Mouse (Mus musculus) CH12.LX (cell line): ENCODE data around the gene Chic2. TPM values are rescaled to one million over a fixed set of nuclear protein-coding genes. Genes with fewer than 3 reads are reported as not detected.

Experiments used
- DNase-seq: peaks from one replicate; pipeline ENCODE4 v3.0.0-alpha.2; 2013; ENCODE audit errors: extremely low read depth
- H3K27ac ChIP-seq: 2 replicates; pipeline ENCODE4 v1.5.1; 2012; ENCODE audit warnings: low read depth, mild to moderate bottlenecking, control low read depth, moderate library complexity; ENCODE audit not compliant: insufficient read depth
- H3K27me3 ChIP-seq: replicated peaks from 2 replicates; pipeline ENCODE3; 2012; ENCODE audit warnings: inconsistent platforms
- H3K36me3 ChIP-seq, 2 experiments: replicated peaks in 1 of 2; 2 replicates each; pipeline versions ENCODE3 to v1.6.1; 2012; ENCODE audit warnings: inconsistent platforms in 1 of 2, low read length in 1 of 2, mild to moderate bottlenecking in 1 of 2, mixed read lengths in 1 of 2, moderate library complexity in 1 of 2; ENCODE audit not compliant: control insufficient read depth in 1 of 2, insufficient read depth in 1 of 2
- H3K4me1 ChIP-seq, 2 experiments: 2 replicates each; pipeline ENCODE4 v1.6.1; 2012; ENCODE audit warnings: inconsistent platforms in 1 of 2, moderate library complexity in 1 of 2; ENCODE audit not compliant: insufficient read depth in 2 of 2, control insufficient read depth in 1 of 2
- H3K4me2 ChIP-seq: 2 replicates; pipeline ENCODE4 v1.6.1; 2012; ENCODE audit warnings: low read depth, mild to moderate bottlenecking, control low read depth; ENCODE audit not compliant: poor library complexity, insufficient read depth, severe bottlenecking
- H3K4me3 ChIP-seq, 3 experiments: fragments of 150-350 bp in 1 of 3; sonication (generic) in 1 of 3; replicated peaks in 1 of 3; 2 replicates each; pipeline versions ENCODE3 to v1.5.1; 2011 to 2012; ENCODE audit warnings: low read depth in 2 of 3, low read length in 2 of 3, mild to moderate bottlenecking in 2 of 3, moderate library complexity in 2 of 3, control low read depth in 1 of 3, improper control_type of control experiment in 1 of 3, inconsistent platforms in 1 of 3, mixed read lengths in 1 of 3; ENCODE audit not compliant: poor library complexity in 1 of 3
- H3K79me2 ChIP-seq: replicated peaks from 2 replicates; pipeline ENCODE4 v1.6.1; 2012; ENCODE audit warnings: mild to moderate bottlenecking, moderate library complexity; ENCODE audit not compliant: control insufficient read depth, poor library complexity, insufficient read depth, severe bottlenecking; ENCODE audit errors: extremely low read depth
- H3K9ac ChIP-seq: 2 replicates; pipeline ENCODE4 v1.6.1; 2012; ENCODE audit warnings: low read depth, mild to moderate bottlenecking, control low read depth, moderate library complexity; ENCODE audit not compliant: insufficient read depth
- H3K9me3 ChIP-seq: replicated peaks from 2 replicates; pipeline ENCODE3; 2012; ENCODE audit warnings: low read length, inconsistent platforms, mixed read lengths
- CHD2 ChIP-seq: IDR thresholded peaks from 2 replicates; pipeline ENCODE4 v1.6.1; 2011; ENCODE audit warnings: low read length, improper control_type of control experiment
- E2F4 ChIP-seq: IDR thresholded peaks from 2 replicates; pipeline ENCODE4 v1.6.1; 2011; ENCODE audit warnings: low read depth, low read length, improper control_type of control experiment; ENCODE audit not compliant: insufficient replicate concordance
- EP300 ChIP-seq: IDR thresholded peaks from 2 replicates; pipeline ENCODE4 v1.6.1; 2011; ENCODE audit warnings: low read length, improper control_type of control experiment
- ETS1 ChIP-seq: conservative IDR thresholded peaks from 2 replicates; pipeline ENCODE4 v1.6.1; 2012; ENCODE audit warnings: low read depth, mild to moderate bottlenecking, inconsistent platforms, low read length, improper control_type of control experiment, moderate library complexity
- IRF4 ChIP-seq: IDR thresholded peaks from 2 replicates; pipeline ENCODE4 v1.6.1; 2014; ENCODE audit warnings: low read depth, mild to moderate bottlenecking, inconsistent platforms, low read length, improper control_type of control experiment
- JUND ChIP-seq: conservative IDR thresholded peaks from 2 replicates; pipeline ENCODE4 v1.6.1; 2011; ENCODE audit warnings: low read depth, low read length, improper control_type of control experiment
- MYC ChIP-seq: IDR thresholded peaks from 2 replicates; pipeline ENCODE4 v1.6.1; 2011; ENCODE audit warnings: low read depth, mild to moderate bottlenecking, improper control_type of control experiment, low read length
- NRF1 ChIP-seq: IDR thresholded peaks from 2 replicates; pipeline ENCODE4 v1.6.1; 2014; ENCODE audit warnings: low read depth, mild to moderate bottlenecking, inconsistent platforms, low read length, improper control_type of control experiment, moderate library complexity
- PAX5 ChIP-seq: IDR thresholded peaks from 2 replicates; pipeline ENCODE4 v1.6.1; 2012; ENCODE audit warnings: low read length, inconsistent platforms, mixed read lengths
- POLR2A ChIP-seq: IDR thresholded peaks from 2 replicates; pipeline ENCODE4 v1.6.1; 2011; ENCODE audit warnings: low read depth, mild to moderate bottlenecking, improper control_type of control experiment, low read length
- POLR2AphosphoS2 ChIP-seq: IDR thresholded peaks from 2 replicates; pipeline ENCODE4 v1.6.1; 2011; ENCODE audit warnings: low read depth, low read length, improper control_type of control experiment
- RAD21 ChIP-seq: IDR thresholded peaks from 2 replicates; pipeline ENCODE4 v1.6.1; 2011; ENCODE audit warnings: low read depth, mild to moderate bottlenecking, low read length, improper control_type of control experiment, moderate library complexity
- RCOR1 ChIP-seq: conservative IDR thresholded peaks from 2 replicates; pipeline ENCODE4 v1.6.1; 2012; ENCODE audit warnings: low read depth, mild to moderate bottlenecking, inconsistent platforms, low read length, improper control_type of control experiment
- SMC3 ChIP-seq: IDR thresholded peaks from 2 replicates; pipeline ENCODE4 v1.6.1; 2011; ENCODE audit warnings: low read depth, low read length, improper control_type of control experiment
- TBP ChIP-seq: conservative IDR thresholded peaks from 2 replicates; pipeline ENCODE4 v1.6.1; 2011; ENCODE audit warnings: low read depth, low read length, improper control_type of control experiment
- TCF12 ChIP-seq: IDR thresholded peaks from 2 replicates; pipeline ENCODE4 v1.6.1; 2014; ENCODE audit warnings: low read depth, mild to moderate bottlenecking, inconsistent platforms, low read length, improper control_type of control experiment
- UBTF ChIP-seq: IDR thresholded peaks from 2 replicates; pipeline ENCODE4 v1.6.1; 2012; ENCODE audit warnings: low read depth, mild to moderate bottlenecking, inconsistent platforms, low read length, improper control_type of control experiment, moderate library complexity
- USF1 ChIP-seq: IDR thresholded peaks from 2 replicates; pipeline ENCODE4 v1.6.1; 2014; ENCODE audit warnings: low read depth, mild to moderate bottlenecking, inconsistent platforms, low read length, improper control_type of control experiment
- ZC3H11A ChIP-seq: IDR thresholded peaks from 2 replicates; pipeline ENCODE4 v1.6.1; 2012; ENCODE audit warnings: low read depth, mild to moderate bottlenecking, inconsistent platforms, low read length, improper control_type of control experiment
- ZNF384 ChIP-seq: IDR thresholded peaks from 2 replicates; pipeline ENCODE4 v1.6.1; 2012; ENCODE audit warnings: low read depth, low read length, improper control_type of control experiment, inconsistent platforms
- dilution Hi-C: fragments of 300-500 bp; cut with MboI; formaldehyde crosslinking; loops from 2 replicates; pipeline ENCODE4 v1.14.3; 2020; ENCODE audit warnings: low sequenced_read_pairs; ENCODE audit not compliant: extremely low pct_unique_long_range_greater_than_20kb, extremely low pct_ligation_motif_present
- in situ Hi-C: fragments of 300-500 bp; cut with MboI; formaldehyde crosslinking; loops from 3 replicates; pipeline ENCODE4 v1.14.3; 2019; ENCODE audit warnings: low sequenced_read_pairs, low pct_ligation_motif_present, low pct_unique_long_range_greater_than_20kb, mixed read lengths
- polyA plus RNA-seq: library from polyadenylated mRNA; unstranded; fragments of >175 nt; gene quantifications from 2 replicates; pipeline ENCODE4 v1.2.1, GENCODE M21; 2012; ENCODE audit warnings: low read depth; ENCODE audit not compliant: insufficient read length
- total RNA-seq, 2 experiments: library from RNA; depleted of rRNA; stranded (reverse); fragments of 300-350 nt in 1 of 2; fragments of >200 nt in 1 of 2; gene quantifications; 2 replicates each; pipeline ENCODE4 v1.2.3; 2012 to 2014

The Chic2 gene
- total and polyA plus RNA-seq, 3 experiments = 28.2 to 41.6 (median 40.8) TPM

GRCm38 (mm10) chr5:74994947-74995346 lies 49.6 kb downstream of the Chic2 start:
- dilution Hi-C loops (no loop called here), in situ Hi-C loops (no loop called here)
- Histone ChIP-seq H3K27me3 (no peaks in the 10 kb centered on the region), H3K27ac (no peak overlapping the region), H3K4me1 (no peaks in the 10 kb centered on the region), H3K4me2 (no peak overlapping the region), H3K79me2 (no peaks in the 10 kb centered on the region), H3K9me3 (peaks cover 9% of the 10 kb centered on the region), H3K9ac (no peak overlapping the region), H3K4me3 (no peak overlapping the region), H3K36me3 (peaks cover 8 to 24% of the 10 kb centered on the region in 2 experiments)
- no peak for DNase-seq
- TF ChIP-seq CHD2 (no peak), PAX5 (no peak), SMC3 (no peak), TCF12 (no peak), ZC3H11A (no peak), IRF4 (no peak), NRF1 (no peak), RAD21 (no peak), RCOR1 (no peak), MYC (no peak), EP300 (no peak), POLR2AphosphoS2 (no peak)

- dilution Hi-C loops = no loop called here
- in situ Hi-C loops = no loop called here
- TF ChIP-seq CHD2 (no peak), MYC (no peak), IRF4 (no peak), RCOR1 (no peak)
- TF ChIP-seq, all 38 proteins: peak for 0
Observed at GRCm38 (mm10) chr5:74984101-74984500, 60.5 kb downstream of the Chic2 start.

GRCm38 (mm10) chr5:74980574-74980973 lies 64.0 kb downstream of the Chic2 start:
- dilution Hi-C loops = no loop called here
- no peaks in the 10 kb centered on the region for H3K36me3 ChIP-seq

More at GRCm38 (mm10) chr5:74984101-74984500, 60.5 kb downstream of the Chic2 start:
- no peaks in the 10 kb centered on the region; a peak in 2 of 4 replicates for H3K4me1 ChIP-seq
- H3K36me3 ChIP-seq = no peaks in the 10 kb centered on the region
- no peak overlapping the region for H3K27ac ChIP-seq
- H3K4me2 ChIP-seq = no peak overlapping the region
- no peak overlapping the region for H3K9ac ChIP-seq
- H3K4me3 ChIP-seq = no peak overlapping the region
- H3K27me3 ChIP-seq = peaks cover 4% of the 10 kb centered on the region
- H3K9me3 ChIP-seq = peaks cover 3% of the 10 kb centered on the region
- no peak for DNase-seq
- H3K79me2 ChIP-seq = no peaks in the 10 kb centered on the region

More at GRCm38 (mm10) chr5:74980574-74980973, 64.0 kb downstream of the Chic2 start:
- Histone ChIP-seq H3K27ac (no peak overlapping the region), H3K9ac (no peak overlapping the region), H3K9me3 (no peaks in the 10 kb centered on the region), H3K4me2 (no peak overlapping the region), H3K4me1 (peaks cover 0 to under 1% of the 10 kb centered on the region in 2 experiments; a peak in 2 of 4 replicates), H3K4me3 (no peak overlapping the region), H3K27me3 (peaks cover 8% of the 10 kb centered on the region), H3K79me2 (no peaks in the 10 kb centered on the region)
- in situ Hi-C loops = no loop called here
- DNase-seq = no peak
- TF ChIP-seq E2F4 = no peak
- no peak for TF ChIP-seq RAD21
- no peak for TF ChIP-seq SMC3
- no peak for TF ChIP-seq POLR2AphosphoS2
- no peak for TF ChIP-seq USF1
- TF ChIP-seq POLR2A = no peak
- no peak for TF ChIP-seq ZNF384
- no peak for TF ChIP-seq TCF12
- TF ChIP-seq UBTF = no peak
- no peak for TF ChIP-seq ETS1
- no peak for TF ChIP-seq JUND
- TF ChIP-seq RCOR1 = no peak
- no peak for TF ChIP-seq TBP
